Mouse (Mus musculus) adrenal gland, postnatal 4 days (tissue): Measurements from ENCODE around the gene Atp6v1a. TPM values are rescaled to one million over a fixed set of nuclear protein-coding genes. Genes with fewer than 3 reads are reported as not detected.
A peak's percentile ranks its signal among the peaks of the same experiment; 100 is the strongest.

Experiments
- DNase-seq, 2 experiments: peaks; one replicate each; pipeline ENCODE4 v3.0.0; 2021 to 2022; ENCODE audit warnings: low spot score in 2 of 2, mixed read lengths in 2 of 2
- long read RNA-seq, 2 experiments: library from polyadenylated mRNA; stranded (forward); transcript quantifications; one replicate each; pipeline ENCODE4 v2.0.0; 2021
- total RNA-seq, 2 experiments: library from RNA; stranded (reverse); gene quantifications; 2 replicates each; pipeline ENCODE4 v1.2.3; 2021

The Atp6v1a gene
- 100 to 1,000 TPM in 1 of 2 experiments, 10 to 100 TPM in 1; 91.2 to 121 TPM for total RNA-seq
- long read RNA-seq, experiment 1, full-length matches to known transcripts: 44 of 52 reads
- long read RNA-seq, experiment 1, partial matches to known transcripts: 6 of 52 reads
- long read RNA-seq, experiment 1, other reads (novel, unspliced or antisense): 2 of 52 reads
- long read RNA-seq, experiment 2, full-length matches to known transcripts: 158 of 201 reads
- long read RNA-seq, experiment 2, partial matches to known transcripts: 28 of 201 reads
- long read RNA-seq, experiment 2, other reads (novel, unspliced or antisense): 15 of 201 reads

DNA sequence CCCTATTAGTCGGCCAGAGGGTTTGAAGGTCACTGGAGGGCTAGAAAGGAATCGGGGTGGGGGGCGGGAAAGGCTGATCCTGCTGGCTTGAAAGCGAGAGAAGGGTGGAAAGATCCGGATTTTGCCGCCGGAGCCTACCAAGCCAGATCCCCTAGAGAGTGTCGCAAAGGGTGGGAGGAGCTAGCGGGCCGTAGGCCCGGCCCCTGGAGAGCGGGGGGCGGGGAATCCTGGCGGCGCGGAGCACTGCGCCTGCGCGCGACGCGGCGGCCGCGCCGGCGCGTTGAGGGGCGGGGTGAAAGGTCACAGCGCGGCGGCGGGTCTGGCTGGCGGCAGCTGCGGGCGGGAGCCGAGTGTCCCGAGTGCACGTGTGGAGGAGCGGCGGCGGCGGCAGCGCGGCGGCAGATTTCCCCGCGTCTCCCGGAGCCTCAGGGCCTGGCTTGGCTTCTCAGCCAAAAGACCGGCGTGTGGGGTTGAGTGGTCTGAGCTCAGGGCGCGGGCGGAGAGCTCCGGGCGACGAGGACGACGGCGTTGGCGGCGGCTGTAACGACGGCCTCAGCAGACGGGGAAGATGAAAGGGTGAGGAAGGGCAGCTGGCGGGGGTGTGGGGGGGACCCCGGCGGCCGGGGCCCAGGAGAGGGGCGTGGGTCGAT lies at the start of gene Atp6v1a, which contains the start of gene Naa50:
TSS of gene Atp6v1a (minus strand) at position 170 of the 650 bp plus-strand sequence.
TSS of gene Naa50 (plus strand) at position 295 of the 650 bp plus-strand sequence.
- peak; percentile 87 to 91 for DNase-seq

DNA sequence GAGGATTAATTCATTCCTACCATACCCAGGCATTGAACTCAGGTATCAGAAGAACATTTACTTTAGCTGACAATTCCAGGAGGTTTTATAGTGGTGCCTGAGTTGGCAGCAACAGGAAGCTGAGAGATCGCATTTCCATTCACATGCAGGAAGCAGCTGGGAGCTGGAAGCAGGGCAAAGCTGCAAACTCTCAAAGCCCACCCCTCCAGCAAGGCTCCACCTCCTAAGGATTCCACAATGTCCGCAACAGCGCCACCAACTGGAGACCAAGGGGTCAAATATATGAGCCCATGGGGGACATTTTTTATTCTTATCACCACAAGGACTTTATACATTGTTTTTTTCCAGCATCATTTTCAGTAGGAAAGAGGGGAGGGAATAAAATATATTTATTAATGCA lies 49.3 kb upstream of the Atp6v1a start:
- no peak for DNase-seq

DNA sequence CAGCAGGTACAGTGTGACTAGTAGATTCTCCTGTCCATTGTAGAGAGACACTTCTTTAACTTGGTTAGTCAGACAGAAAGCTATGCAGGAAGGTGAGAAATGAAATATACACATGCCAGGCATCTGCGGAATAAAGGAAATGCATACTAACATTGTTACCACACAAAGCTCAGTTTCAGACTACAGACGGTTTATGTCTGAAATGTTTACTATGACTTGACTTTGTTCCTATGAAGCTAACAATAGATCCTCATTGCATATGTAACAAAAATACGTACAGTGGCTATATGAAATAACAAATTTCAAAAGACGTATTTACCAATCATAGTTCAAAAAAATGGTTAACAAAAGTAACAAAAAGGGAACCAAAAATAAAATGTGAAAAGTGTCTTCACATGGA lies 47.7 kb upstream of the Atp6v1a start:
- DNase-seq: no peak

DNA sequence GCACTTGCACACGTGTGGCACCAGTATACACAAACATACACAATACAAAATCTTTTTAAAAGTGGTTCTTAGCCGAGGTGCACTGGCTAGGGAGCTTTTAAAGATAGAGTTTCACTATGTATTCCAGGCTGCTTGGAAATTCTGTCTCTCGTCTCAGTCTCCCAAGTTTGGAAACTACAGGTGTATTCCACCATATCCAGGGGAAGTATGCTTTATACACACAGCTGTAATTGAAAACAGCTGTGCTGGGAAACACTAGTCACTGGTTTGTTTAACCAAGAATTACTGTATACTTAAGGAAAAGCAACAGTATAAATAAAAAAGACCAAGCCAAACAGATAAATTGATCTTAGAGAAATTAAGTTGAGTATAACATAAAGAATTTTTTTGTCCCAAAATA lies 45.3 kb upstream of the Atp6v1a start:
- DNase-seq: no peak

DNA sequence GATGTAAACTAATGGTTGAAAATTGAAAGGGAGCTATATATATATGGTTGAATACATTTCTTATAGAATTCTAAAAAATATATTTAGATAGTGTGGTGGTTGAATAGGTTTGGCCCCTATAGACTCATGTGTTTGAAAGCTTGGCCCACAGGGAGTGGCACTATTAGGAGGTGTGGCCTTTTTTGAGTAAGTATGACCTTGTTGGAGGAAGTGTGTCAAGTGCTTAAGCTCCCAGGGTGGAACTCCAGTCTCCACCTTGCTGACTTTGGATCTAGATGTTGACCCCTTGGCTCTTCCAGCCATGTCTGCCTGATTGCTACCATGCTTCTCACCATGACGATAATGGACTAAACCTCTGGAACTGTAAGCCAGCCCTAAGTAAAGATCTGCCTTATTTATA lies 43.1 kb upstream of the Atp6v1a start:
- no peak for DNase-seq

DNA sequence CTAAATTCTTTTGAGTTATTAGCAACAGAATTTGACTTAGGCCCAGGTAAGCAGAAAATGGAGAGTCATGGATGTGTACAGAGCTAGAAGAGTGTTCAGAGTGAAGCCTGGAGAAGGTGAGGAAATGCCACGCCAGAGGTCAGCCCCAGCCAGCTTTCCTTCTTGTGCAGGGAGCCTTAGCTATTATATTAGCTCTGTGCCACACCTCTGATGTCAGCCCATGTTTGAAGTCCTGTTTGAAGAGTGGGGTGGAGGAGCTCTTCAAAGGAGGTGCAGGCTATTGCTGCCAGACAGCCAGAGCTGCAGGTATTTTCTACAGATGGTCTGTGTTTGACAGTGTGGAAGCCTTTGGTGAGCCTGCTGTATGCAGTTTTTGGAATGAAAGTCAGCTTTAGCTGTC lies 39.0 kb upstream of the Atp6v1a start:
- DNase-seq: no peak

DNA sequence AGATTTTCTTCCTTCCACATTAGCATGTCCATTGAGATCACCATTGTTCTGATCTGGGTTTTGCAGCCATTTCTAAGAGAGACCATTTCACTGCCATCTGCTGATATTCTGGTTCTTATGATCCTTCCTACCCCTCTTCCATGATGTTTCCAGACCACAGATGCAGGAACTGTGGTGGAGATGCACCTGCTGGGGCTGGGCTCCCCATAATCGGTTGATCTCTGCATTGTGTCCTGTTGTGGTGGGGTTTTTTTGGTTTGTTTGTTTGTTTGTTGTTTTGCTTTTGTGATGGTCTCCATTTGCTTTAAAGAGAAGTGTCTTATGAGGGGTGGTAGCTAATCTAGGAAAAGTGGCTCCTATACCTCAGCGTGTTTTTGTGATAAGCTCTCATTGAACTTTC lies 37.0 kb upstream of the Atp6v1a start:
- no peak for DNase-seq

DNA sequence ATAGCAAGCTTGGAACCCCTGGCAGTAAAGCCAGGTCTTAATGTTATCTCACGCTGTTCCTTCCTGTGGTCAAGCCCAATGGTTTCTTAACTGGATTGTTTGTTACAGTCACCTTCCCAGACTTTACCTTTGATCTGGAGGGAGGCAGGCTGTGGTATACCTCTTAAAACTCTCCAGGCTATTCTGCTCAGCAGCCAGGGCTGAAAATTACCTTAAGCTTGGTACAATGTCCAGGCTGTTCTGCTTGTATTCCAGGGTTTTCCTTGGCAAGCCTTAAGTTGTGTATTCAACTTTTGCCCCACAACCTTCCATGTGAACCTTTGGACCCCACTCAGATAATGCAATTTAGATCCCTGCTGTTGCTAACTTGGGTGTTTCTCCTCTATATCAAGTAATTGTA lies 35.5 kb upstream of the Atp6v1a start:
- no peak for DNase-seq

DNA sequence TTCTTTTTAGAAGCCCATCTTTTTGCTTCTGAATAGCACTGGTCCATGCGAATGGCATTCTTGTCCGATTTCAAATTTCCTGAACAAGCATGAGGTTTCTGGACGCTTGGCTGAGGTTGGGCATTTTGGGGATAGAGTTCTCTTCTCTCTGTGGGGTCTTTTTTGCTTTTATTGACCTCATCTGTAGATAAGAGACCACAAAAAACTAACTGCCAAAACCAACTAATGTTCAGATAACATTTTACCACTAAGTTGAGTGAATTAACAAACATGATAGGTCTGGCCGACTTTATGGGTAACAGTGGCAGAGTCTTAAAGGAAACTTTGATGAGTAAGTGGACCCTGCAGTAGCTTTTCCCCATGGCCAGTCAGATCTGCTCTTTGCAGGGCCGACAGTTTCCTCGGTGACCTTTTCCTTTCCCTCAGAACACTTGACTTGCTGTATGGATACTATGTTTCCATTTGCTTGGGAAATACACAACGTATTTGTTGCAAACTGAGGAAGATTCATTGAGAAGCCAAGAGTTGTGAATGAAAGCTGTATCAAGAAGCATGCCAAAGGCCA lies 34.5 kb upstream of the Atp6v1a start:
- no peak for DNase-seq

DNA sequence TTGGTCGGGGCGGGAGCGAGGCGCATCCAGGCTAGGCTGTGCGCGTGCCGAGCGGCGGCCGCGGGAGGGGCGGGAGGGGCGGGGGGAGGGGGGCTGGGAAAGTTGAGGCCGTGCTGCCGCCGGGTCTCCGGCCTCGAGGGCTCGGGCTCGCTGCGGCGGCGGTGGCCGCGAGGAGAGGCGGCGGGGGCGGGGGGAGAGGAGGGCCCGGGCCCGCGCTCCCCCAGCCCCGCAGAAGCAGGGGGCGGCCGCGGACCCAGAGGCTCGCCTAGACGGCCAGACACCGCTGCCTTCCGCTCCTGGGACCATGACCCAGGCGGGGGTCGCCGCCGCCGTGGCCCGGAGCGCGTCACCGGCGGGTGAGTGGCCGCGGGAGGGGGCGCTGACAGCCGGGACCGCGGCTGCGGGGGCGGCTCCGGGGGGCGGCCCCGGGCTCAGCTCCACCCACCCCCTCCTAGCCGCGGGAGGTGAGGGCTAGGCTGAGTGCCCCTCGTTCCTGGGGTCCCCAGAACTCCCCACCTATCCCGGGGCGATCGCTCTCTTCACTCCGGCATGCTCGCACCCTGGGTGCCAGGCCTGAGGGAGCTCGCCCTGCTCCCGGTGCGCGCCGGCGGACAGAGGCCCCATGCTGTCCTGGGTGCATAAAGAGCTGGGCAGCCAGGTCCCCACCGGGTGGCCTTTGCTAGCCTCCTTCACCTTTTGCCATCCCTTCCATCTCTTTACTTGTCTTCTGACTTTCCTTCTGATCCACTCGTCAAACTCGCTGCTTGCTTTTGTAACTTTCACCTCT lies 33.8 kb upstream of the Atp6v1a start, which contains the start of gene Usf3:
TSS of gene Usf3 (plus strand) at position 92 of the 787 bp plus-strand sequence.
- DNase-seq: peak; percentile 26 to 32

DNA sequence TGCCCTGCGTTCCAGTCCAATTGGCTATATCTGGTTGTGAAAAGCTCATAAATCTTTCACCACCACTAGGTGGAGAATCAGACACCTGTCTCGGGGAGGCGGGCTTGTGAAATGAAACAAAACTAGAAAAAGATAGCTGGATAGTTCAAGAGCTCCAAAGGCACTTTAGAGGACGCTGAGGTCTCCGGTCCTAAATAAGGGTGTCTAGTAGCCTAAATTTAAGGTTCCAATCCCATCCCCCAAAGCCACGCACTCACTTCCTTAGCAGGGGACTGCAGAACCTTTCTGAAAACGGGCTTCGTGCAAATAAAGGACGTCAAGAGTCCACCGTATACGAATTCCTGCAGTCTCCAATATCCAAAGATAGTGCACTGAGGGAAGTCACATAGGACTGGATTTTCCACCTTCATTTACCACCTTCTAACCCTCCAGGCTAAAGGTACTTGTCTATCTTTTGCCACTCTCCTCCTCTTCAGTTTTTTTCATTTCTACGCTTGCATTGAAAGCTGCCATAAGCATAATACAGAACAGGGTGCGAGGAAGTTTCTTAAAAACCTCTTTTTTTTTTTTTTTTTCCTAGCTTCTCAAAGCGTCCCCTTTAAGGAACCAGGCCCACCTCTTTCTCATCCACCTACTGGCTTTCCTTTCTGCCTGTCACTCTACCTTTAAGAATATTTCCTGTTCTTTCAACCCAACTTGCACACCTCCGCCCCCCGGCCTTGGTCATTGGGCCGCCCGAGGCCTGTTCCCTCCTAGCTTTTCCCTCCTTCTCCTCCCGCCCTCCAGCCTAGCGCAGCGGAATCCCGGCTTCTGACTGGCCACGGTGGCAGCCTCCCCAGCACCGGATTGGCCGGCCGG lies 33.0 kb upstream of the Atp6v1a start:
- DNase-seq: peak; percentile 94 to 98

DNA sequence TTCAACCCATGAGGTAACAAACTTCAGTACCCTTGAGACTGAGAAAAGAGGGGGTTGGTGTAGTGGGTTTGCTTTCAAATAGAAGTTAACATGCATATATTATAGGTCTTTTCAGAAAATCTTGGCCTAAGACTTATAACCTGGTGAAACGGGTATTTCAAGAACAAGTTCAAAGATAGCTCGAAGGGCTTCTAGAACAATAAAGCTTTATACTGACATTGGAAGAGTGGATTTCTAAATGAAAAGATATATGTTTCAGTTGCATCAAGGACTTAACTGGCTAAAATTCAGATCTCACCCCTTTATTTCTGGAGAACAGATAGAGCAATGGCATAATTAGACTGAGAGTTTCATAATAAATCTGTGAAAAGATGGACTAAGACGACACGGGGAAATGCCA lies 29.5 kb upstream of the Atp6v1a start:
- no peak for DNase-seq

DNA sequence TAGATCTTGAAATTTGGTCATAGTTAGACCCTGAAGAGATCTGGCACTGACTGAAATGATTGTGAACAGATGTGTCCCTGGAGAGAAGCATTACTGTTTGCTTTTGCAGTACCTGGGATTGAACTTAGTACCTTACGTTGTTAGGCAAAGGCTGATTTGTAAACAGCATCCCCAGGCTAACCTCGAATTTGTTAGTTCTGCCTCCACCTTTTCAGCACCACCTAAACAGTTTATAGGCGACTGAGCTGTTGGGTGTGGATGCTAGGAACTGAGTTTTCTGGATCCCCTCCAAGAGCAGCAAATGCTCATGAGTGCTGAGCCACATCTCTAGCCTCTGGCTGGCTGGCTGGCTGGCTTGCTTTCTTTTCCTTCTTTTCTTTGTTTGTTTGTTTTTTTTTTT lies 25.7 kb upstream of the Atp6v1a start:
- DNase-seq: no peak

DNA sequence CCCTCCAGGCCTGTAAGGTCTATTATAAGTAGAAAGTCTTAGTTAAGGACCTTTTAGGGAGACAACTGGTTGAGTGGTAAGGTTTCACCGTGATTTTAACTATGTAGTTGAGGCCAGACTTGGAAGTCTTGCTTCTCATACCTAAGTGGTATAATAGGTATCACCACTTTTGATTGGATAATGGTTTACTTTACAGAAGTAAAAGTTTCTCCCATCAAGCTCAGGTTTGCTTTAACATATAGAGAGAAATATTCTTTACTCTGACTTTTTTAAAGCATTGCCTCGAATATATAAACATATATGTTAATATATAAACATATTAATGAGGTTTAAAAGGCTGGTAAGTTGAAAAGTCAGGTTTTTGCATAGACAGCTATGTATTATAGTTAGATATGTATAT lies 24.3 kb upstream of the Atp6v1a start:
- DNase-seq: no peak

DNA sequence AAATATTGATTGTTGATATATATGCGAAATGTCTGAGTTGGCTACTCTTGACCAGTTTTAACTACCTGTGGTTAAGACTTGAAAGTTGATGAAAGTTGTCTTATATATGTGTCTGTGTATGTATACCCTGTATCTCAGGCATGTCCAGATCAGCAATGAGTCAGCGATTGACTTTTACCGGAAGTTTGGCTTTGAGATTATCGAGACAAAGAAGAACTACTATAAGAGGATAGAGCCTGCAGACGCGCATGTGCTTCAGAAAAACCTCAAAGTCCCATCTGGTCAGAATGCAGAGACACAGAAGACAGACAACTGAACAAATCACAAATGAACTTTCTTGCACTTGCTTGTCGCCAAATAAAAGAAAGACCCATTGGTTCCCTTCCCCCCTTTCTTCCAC lies 19.8 kb upstream of the Atp6v1a start:
- no peak for DNase-seq

DNA sequence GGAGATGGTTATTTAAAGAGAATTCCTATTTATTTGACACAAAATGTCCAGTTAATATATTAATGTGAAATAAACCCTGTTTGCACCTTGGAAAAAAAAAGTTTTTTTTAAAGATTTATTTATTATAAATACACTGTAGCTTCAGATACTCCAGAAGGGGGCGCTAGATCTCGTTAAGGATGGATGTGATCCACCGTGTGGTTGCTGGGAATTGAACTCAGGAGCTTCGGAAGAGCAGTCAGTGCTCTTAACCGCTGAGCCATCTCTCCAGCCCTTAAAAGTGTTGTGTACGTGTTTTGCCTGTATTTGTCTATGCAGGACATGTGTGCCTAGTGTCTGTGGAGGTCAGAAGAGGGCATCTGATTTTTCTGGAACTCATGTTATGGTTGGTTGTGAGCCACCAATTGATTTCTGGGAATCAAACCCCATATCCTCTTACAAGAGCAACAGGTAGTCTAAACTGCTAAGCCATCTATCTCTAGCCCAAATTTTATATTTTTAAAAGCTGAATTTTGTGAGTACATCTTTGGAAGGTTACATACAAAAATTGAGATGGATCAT lies 15.1 kb upstream of the Atp6v1a start:
- no peak for DNase-seq

DNA sequence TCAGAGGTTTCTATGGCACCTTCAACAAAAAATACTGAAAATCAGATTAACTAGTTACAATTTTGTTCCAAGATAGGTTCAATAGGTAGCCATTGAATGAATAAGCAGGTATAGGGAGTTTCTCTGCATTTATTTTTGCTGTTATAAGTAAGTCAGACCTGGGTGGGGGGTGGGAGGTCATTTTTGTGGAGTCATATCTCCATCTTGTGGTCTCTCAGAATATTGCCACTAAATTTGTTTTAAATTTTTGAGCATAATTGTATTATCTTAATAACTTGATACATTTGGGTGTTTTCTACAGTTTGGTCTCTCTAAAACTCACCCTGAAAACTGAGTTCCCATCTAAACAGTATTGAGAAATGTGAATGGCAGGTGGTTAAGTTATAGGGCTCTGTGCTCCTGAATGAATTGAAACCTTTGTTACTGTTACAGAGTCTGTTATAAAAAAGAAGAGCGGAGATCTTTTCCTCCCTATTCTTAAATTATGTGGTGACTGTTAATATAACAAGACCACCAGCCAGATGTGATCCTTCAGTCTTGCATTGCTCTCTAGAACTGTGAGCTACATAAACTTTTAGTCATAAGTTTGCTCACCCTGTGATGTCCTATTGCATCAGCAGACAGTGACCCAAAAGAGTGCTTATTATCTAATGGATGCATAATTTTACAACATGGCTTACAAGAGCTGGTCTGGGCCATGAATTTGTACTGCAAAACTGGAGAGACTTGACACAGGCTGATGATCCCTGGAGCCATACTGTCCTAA lies 9.7 kb upstream of the Atp6v1a start:
- no peak for DNase-seq

DNA sequence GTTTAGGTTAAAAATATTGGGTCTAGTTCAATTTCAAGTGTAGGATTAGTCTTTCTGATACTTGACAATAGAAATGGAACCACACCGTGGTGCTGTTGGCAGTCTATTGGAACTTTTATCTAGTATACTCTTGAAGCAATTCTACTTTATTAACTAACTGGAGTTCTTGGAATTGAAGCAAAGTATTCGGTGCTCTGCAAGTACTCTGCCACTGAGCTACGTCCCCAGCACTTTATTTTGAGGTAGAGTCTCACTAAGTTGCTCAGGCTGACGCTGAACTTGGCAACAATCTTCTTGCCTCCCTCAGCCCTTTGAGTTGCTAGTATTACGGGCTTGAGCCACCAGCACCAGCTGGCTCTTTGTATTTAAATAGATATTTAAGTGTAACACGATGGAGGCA lies 2.0 kb upstream of the Atp6v1a start:
- no peak for DNase-seq

DNA sequence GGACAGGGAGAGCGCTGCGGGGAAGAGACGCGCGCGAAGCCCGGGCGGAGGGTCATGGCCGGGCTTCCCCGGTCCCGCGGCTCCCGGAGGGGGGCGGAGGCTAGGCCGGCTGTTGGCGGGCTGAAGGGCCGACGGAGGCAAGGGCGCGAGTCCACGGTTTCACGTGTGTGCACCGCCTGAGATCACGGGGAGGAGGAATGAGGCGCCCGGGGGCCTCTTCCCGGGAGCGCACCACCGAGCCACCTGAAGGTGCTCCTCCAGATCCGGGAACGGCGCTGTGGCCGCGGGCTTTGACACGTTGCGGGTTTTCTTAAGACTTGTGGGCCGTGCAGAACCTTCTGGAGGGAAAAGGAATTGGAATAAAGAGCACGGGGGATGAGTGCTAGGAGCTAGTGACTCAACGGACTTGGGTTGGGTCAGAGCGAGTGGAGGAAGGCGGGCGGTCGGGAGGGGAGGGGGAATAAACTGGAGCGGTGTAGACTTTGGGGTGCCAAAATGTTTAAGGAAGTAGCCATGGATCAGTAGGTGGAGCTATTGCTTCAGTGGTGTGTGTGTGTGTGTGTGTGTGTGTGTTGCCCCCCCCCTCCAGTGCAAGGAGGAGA lies 782 bp upstream of the Atp6v1a start:
- DNase-seq: peak; percentile 34 to 60
